Mouse (Mus musculus) heart, postnatal 0 days (tissue): ENCODE measurements at regions not wholly inside any gene's neighbourhood (a gene's known extent, or its start where the extent isn't known, plus 50 kb on each side); places are given as distances from the start of the nearest gene placed in this dataset.

Source experiments
- ATAC-seq: fragments of 200-750 bp; cut with Nextera tagmentation; 2 replicates; pipeline ENCODE4 v1.8.0; 2017; ENCODE audit warnings: low read depth, moderate number of reproducible peaks, moderate library complexity; ENCODE audit not compliant: insufficient read depth
- DNase-seq: peaks from one replicate; pipeline ENCODE4 v3.0.0-alpha.2; 2016; ENCODE audit warnings: low spot score
- H3K27ac ChIP-seq: fragments of 300-500 bp; sonication (generic); 2 replicates; pipeline ENCODE4 v1.5.1; 2014; ENCODE audit warnings: low read depth, mild to moderate bottlenecking
- H3K27me3 ChIP-seq: fragments of 300-500 bp; sonication (generic); 2 replicates; pipeline ENCODE4 v1.6.1; 2014; ENCODE audit warnings: low read length, mixed read lengths; ENCODE audit not compliant: control insufficient read depth, insufficient read depth
- H3K36me3 ChIP-seq: fragments of 300-500 bp; sonication (generic); replicated peaks from 2 replicates; pipeline ENCODE4 v1.6.1; 2014; ENCODE audit warnings: low read length, mixed read lengths; ENCODE audit not compliant: control insufficient read depth, insufficient read depth
- H3K4me1 ChIP-seq: fragments of 300-500 bp; sonication (generic); 2 replicates; pipeline ENCODE4 v1.6.1; 2014; ENCODE audit warnings: antibody characterized with exemption; ENCODE audit not compliant: control insufficient read depth, insufficient read depth
- H3K4me2 ChIP-seq: fragments of 300-500 bp; sonication (generic); 2 replicates; pipeline ENCODE4 v1.6.1; 2014; ENCODE audit warnings: low read depth, mild to moderate bottlenecking, low read length, moderate library complexity
- H3K4me3 ChIP-seq: fragments of 300-500 bp; sonication (generic); 2 replicates; pipeline ENCODE4 v1.5.1; 2014; ENCODE audit warnings: low read depth, low read length
- H3K9ac ChIP-seq: fragments of 300-500 bp; sonication (generic); replicated peaks from 2 replicates; pipeline ENCODE4 v1.6.1; 2014; ENCODE audit warnings: low read depth, low read length, mixed read lengths
- H3K9me3 ChIP-seq: fragments of 300-500 bp; sonication (generic); replicated peaks from 2 replicates; pipeline ENCODE4 v1.6.1; 2016; ENCODE audit warnings: low read length; ENCODE audit not compliant: control insufficient read depth
- CTCF ChIP-seq: IDR thresholded peaks from 2 replicates; pipeline ENCODE4 v1.5.1; 2016; ENCODE audit warnings: antibody characterized with exemption, control low read depth, low read depth
- EP300 ChIP-seq: IDR thresholded peaks from 2 replicates; pipeline ENCODE4 v1.6.1; 2016; ENCODE audit warnings: antibody characterized with exemption, low read depth
- WGBS: fragments of 180-500 bp; shearing (Covaris S2); extraction: QIAGEN DNeasy Blood & Tissue Kit; methylation state at CpG from one replicate; pipeline ENCODE4 v1.1.7; 2014; 5-methylcytosine and 5-hydroxymethylcytosine counted together

DNA sequence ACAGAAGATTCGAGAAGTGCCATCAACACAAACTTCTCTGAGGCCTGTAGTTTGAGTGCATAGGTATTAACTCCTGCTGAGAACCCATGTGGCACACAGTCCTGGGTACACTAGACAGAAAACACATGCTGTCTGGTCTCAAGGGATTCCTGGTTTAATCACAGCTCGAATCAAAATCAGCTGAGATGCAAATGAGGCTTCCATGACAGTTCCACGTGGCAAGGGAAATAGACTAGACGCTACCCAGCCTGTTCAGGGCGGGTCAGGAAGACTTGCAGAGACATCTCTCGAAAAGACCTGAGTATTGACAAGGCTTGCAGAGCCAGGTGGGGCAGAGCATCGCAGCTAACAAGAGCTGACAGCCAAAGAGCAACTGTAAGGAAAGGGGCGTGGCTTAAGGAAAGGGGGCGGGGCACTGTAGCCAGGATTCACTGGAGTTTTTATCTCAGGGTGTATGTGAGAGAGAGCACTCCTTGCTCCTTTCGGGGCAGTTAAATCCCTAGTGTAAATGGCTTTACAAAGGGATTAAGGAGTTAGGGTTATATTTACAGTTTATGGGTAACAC lies 173.2 kb downstream of the Rpap3 start:
- no peak for TF ChIP-seq CTCF
- TF ChIP-seq EP300: no peak
- no peak overlapping the region for H3K9ac ChIP-seq
- H3K36me3 ChIP-seq: no peaks in the 10 kb centered on the region
- no peaks in the 10 kb centered on the region for H3K27me3 ChIP-seq
- ATAC-seq (no peak), DNase-seq (no peak)
- no peaks in the 10 kb centered on the region; the same call in 1 of the 2 replicates for H3K4me1 ChIP-seq
- no peak overlapping the region for H3K4me2 ChIP-seq
- WGBS: 64% methylated on average over 10 of the region's 10 CpGs
- no peak overlapping the region for H3K4me3 ChIP-seq
- H3K9me3 ChIP-seq: no peaks in the 10 kb centered on the region
- H3K27ac ChIP-seq: no peak overlapping the region

DNA sequence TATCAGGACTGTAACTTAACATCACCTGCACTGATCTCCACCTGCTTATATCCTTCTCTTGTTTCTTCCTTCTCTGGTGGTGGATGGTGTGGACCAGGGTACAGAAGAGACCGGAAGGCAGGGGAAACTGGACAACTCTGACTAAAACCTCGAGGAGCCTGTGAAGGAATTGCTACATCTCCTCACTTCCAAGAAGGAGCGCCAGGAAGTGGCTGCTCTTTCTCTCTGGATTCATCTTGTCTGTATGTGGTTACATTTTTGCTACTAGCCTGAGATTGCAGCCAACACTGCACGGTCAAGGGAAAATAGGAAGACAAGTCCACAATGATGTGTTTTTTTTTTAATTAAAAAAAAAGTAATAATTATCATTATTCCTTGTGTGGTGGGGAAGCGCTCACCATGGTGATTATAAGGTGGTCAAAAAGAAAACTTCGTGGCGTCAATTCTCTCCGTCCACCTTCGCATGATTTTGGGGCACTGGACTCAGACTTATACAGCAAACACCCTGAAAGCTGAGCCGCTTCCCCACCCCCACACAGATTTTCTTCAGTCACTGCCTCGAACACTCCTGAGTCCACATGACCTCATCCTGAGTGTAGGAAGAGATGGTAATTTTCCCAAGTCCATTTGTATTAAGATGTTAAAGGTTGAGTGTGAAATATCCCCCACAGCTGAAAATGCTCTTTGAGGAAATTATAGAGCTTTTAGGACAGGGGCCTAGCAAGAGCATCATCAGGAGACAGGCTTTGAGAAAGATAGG lies 177.2 kb downstream of the Rpap3 start:
- Histone ChIP-seq H3K4me3 (no peak overlapping the region), H3K4me1 (no peaks in the 10 kb centered on the region), H3K27ac (no peak overlapping the region), H3K9ac (no peak overlapping the region), H3K27me3 (no peaks in the 10 kb centered on the region), H3K36me3 (no peaks in the 10 kb centered on the region), H3K9me3 (no peaks in the 10 kb centered on the region), H3K4me2 (no peak overlapping the region)
- DNase-seq (no peak), ATAC-seq (no peak)
- TF ChIP-seq CTCF (no peak), EP300 (no peak)
- 79% methylated on average over 11 of the region's 11 CpGs for WGBS

DNA sequence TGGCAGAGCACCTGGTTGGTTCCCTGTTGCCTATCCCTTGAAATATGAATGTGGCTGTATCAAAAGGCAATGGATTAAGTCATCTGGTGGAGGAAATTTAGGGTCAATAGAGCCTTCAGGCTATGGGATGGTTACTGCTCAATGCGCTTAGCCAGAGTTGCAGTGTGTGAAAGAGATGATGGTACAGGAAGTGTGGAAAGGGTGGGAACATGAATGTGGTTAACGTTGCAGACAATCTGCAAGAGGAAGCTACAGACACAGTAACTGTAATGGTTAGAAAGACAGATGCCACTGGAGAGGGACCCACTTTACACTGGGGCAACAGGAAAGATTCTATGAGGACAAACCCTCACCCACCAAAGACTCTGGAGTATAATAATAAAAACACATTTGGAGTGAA lies 185.2 kb downstream of the Rpap3 start:
- Histone ChIP-seq H3K9me3 (no peaks in the 10 kb centered on the region), H3K4me1 (no peaks in the 10 kb centered on the region), H3K36me3 (no peaks in the 10 kb centered on the region), H3K4me2 (no peak overlapping the region), H3K4me3 (no peak overlapping the region), H3K27me3 (no peaks in the 10 kb centered on the region), H3K9ac (no peak overlapping the region), H3K27ac (no peak overlapping the region)
- 66% methylated on average over 2 of the region's 2 CpGs for WGBS
- no peak for ATAC-seq
- no peak for TF ChIP-seq EP300
- TF ChIP-seq CTCF: no peak
- no peak for DNase-seq

DNA sequence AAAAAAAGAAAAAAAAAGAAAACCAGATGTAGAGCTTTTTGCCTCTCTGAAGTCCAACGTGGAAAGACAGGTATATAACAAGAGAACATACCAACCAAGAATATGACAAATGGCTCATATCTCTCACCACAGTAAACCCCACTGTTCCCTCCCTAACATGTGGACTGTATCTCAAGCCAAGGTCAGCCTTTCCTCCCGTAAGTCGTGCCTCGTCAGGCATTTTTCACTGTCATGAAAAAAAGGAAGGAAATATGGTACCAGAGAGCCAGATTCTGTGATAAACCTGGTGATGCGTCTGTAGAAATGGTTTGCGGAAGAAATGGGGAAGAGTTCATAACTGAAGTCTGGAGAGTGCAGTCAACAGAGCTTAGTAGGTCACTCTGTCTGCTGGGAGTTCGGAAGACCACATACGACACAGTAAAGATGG lies 185.7 kb downstream of the Rpap3 start:
- no peaks in the 10 kb centered on the region for H3K9me3 ChIP-seq
- H3K27me3 ChIP-seq: no peaks in the 10 kb centered on the region
- no peak for ATAC-seq
- 72% methylated on average over 8 of the region's 8 CpGs for WGBS
- H3K27ac ChIP-seq: no peak overlapping the region
- no peak overlapping the region for H3K4me2 ChIP-seq
- no peak for TF ChIP-seq EP300
- TF ChIP-seq CTCF: no peak
- no peak overlapping the region for H3K4me3 ChIP-seq
- no peaks in the 10 kb centered on the region for H3K4me1 ChIP-seq
- H3K9ac ChIP-seq: no peak overlapping the region
- no peaks in the 10 kb centered on the region for H3K36me3 ChIP-seq
- no peak for DNase-seq

DNA sequence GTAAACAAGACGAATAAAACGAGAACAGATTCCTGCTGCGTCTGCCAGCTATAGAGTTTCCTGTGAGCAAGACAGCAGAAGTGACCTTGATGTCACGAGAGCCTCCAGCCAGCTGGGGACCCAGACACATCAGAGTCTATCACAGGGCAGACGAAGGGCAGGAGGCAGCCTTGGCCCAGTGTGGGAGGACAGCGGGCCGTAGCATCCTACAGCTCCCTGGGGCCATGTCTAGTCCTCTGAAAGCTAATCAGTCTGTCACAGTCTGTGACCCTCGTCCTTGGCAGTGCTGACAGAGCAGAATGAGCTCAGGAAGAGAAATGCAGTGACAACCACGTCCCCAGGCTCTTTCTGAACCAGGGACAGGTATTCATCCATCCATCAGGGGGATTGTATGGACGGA lies 187.7 kb downstream of the Rpap3 start:
- Histone ChIP-seq H3K9ac (no peak overlapping the region), H3K9me3 (no peaks in the 10 kb centered on the region), H3K4me3 (no peak overlapping the region), H3K27ac (no peak overlapping the region), H3K27me3 (no peaks in the 10 kb centered on the region), H3K4me1 (no peaks in the 10 kb centered on the region), H3K4me2 (no peak overlapping the region), H3K36me3 (no peaks in the 10 kb centered on the region)
- WGBS: 57% methylated on average over 10 of the region's 10 CpGs
- TF ChIP-seq EP300: no peak
- TF ChIP-seq CTCF: no peak
- no peak for ATAC-seq
- DNase-seq: no peak

DNA sequence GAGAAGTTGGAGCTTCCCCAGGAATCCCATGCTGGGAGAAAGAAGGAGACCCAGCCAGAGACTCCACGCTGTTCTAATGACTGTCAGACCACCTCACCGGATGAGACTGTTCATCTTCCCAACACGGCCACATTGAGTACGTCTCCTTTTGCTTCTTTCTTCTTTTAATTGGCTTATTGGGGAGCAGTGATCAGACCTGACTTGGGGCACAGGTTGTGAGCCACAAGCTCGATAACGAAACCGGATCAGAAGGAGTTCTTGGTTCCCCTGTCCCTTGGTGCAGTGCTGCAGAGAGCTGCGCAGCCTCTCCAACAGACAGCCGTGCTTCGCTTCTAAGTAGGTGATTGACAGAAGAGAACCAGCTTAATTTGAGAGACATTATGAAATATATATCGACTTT lies 188.4 kb downstream of the Rpap3 start:
- no peak overlapping the region for H3K9ac ChIP-seq
- H3K4me2 ChIP-seq: no peak overlapping the region
- no peaks in the 10 kb centered on the region for H3K36me3 ChIP-seq
- DNase-seq (no peak), ATAC-seq (no peak)
- no peaks in the 10 kb centered on the region for H3K4me1 ChIP-seq
- no peaks in the 10 kb centered on the region for H3K27me3 ChIP-seq
- H3K4me3 ChIP-seq: no peak overlapping the region
- H3K27ac ChIP-seq: no peak overlapping the region
- no peaks in the 10 kb centered on the region for H3K9me3 ChIP-seq
- WGBS: 89% methylated on average over 11 of the region's 11 CpGs
- no peak for TF ChIP-seq CTCF
- no peak for TF ChIP-seq EP300
